Mouse (Mus musculus) ES-E14 (cell line): ENCODE data around the gene Arntl.

Experiments
- CHD2 ChIP-seq: IDR thresholded peaks from 2 replicates; pipeline ENCODE4 v1.6.1; 2014; ENCODE audit warnings: mild to moderate bottlenecking, low read depth, low read length, inconsistent platforms
- MAFK ChIP-seq: IDR thresholded peaks from 2 replicates; pipeline ENCODE4 v1.6.1; 2014; ENCODE audit warnings: mild to moderate bottlenecking, low read depth, low read length, inconsistent platforms; ENCODE audit not compliant: insufficient read depth
- ZC3H11A ChIP-seq: IDR thresholded peaks from 2 replicates; pipeline ENCODE4 v1.6.1; 2012; ENCODE audit warnings: low read depth, mild to moderate bottlenecking, inconsistent platforms, low read length, borderline replicate concordance
- ZNF384 ChIP-seq: IDR thresholded peaks from 2 replicates; pipeline ENCODE4 v1.6.1; 2012; ENCODE audit warnings: low read depth, low read length, inconsistent platforms

GRCm38 (mm10) chr7:113210441-113210840 is 3.2 kb downstream of the Arntl start:
- no peak for TF ChIP-seq ZNF384
- no peak for TF ChIP-seq ZC3H11A
- TF ChIP-seq CHD2: no peak
- TF ChIP-seq MAFK: no peak
